Mouse (Mus musculus): ENCODE data around the gene Prdm16. TPM values are rescaled to one million over a fixed set of nuclear protein-coding genes. Genes with fewer than 3 reads are reported as not detected.

The Prdm16 gene
- total RNA-seq, 2 experiments from 2014 or later = 12.9 to 13.4 TPM

- no peak for DNase-seq (ENCODE audit: low spot score)
- intact Hi-C loops (cut with DNase I) = no loop called here
Observed at GRCm38 (mm10) chr4:154640443-154641295, 4.0 kb upstream of the Prdm16 start.

GRCm38 (mm10) chr4:154639591-154640442 is 3.1 kb upstream of the Prdm16 start:
- intact Hi-C loops (cut with DNase I) = loop anchor here (5.0 kb wide), 2 partner anchors 143 to 308 kb away; no protein-coding TSS in a partner anchor
- DNase-seq (ENCODE audit: low spot score) = no peak

GRCm38 (mm10) chr4:154639126-154639525 is 2.5 kb upstream of the Prdm16 start:
- intact Hi-C loops (cut with DNase I) = loop anchor here (5.0 kb wide), 2 partner anchors 142 to 307 kb away; no protein-coding TSS in a partner anchor

GRCm38 (mm10) chr4:154638320-154638886 is 1.7 kb upstream of the Prdm16 start:
- DNase-seq (ENCODE audit: low spot score) = no peak
- intact Hi-C loops (cut with DNase I) = loop anchor here (5.0 kb wide), 2 partner anchors 141 to 306 kb away; no protein-coding TSS in a partner anchor

More at GRCm38 (mm10) chr4:154639126-154639525, 2.5 kb upstream of the Prdm16 start:
- DNase-seq (ENCODE audit: low spot score) = no peak

- DNase-seq (ENCODE audit: low spot score) = no peak
- intact Hi-C loops (cut with DNase I) = loop anchor here (2.0 to 5.0 kb wide), 3 partner anchors 140 to 305 kb away; no protein-coding TSS in a partner anchor
Observed at GRCm38 (mm10) chr4:154637468-154638319, 1.0 kb upstream of the Prdm16 start.

GRCm38 (mm10) chr4:154636053-154636433 is 630 bp downstream of the Prdm16 start:
- no peak for DNase-seq (ENCODE audit: low spot score)
- intact Hi-C loops (cut with DNase I) = loop anchor here (2.0 to 5.0 kb wide), 3 partner anchors 139 to 304 kb away; no protein-coding TSS in a partner anchor

- no peak for DNase-seq (ENCODE audit: low spot score)
- intact Hi-C loops (cut with DNase I) = loop anchor here (2.0 to 5.0 kb wide), 3 partner anchors 138 to 303 kb away; no protein-coding TSS in a partner anchor
Observed at GRCm38 (mm10) chr4:154635241-154636052, 1.2 kb downstream of the Prdm16 start.

- no peak for DNase-seq (ENCODE audit: low spot score)
- intact Hi-C loops (cut with DNase I) = loop anchor here (5.0 kb wide), 3 partner anchors 92 to 302 kb away; no protein-coding TSS in a partner anchor
Observed at GRCm38 (mm10) chr4:154634470-154635240, 2.0 kb downstream of the Prdm16 start.

GRCm38 (mm10) chr4:154634001-154634400 is 2.7 kb downstream of the Prdm16 start:
- intact Hi-C loops (cut with DNase I) = loop anchor here (5.0 kb wide), 1 partner anchor 92 kb away; no protein-coding TSS in a partner anchor
- no peak for DNase-seq (ENCODE audit: low spot score)

GRCm38 (mm10) chr4:154632800-154633764 is 3.6 kb downstream of the Prdm16 start:
- no peak for DNase-seq (ENCODE audit: low spot score)
- intact Hi-C loops (cut with DNase I) = loop anchor here (5.0 kb wide), 1 partner anchor 91 kb away; no protein-coding TSS in a partner anchor

- intact Hi-C loops (cut with DNase I) = loop anchor here (5.0 kb wide), 1 partner anchor 88 kb away; no protein-coding TSS in a partner anchor
- no peak for DNase-seq (ENCODE audit: low spot score)
Observed at GRCm38 (mm10) chr4:154630763-154631162, 5.9 kb downstream of the Prdm16 start.

GRCm38 (mm10) chr4:154627419-154628142 is 9.1 kb downstream of the Prdm16 start:
- intact Hi-C loops (cut with DNase I) = no loop called here
- no peak for DNase-seq (ENCODE audit: low spot score)

- no peak for DNase-seq (ENCODE audit: low spot score)
- intact Hi-C loops (cut with DNase I) = no loop called here
Observed at GRCm38 (mm10) chr4:154626282-154626681, 10.4 kb downstream of the Prdm16 start.

GRCm38 (mm10) chr4:154625710-154626109 is 11.0 kb downstream of the Prdm16 start:
- intact Hi-C loops (cut with DNase I) = no loop called here
- DNase-seq (ENCODE audit: low spot score) = no peak

GRCm38 (mm10) chr4:154623241-154623640 is 13.4 kb downstream of the Prdm16 start:
- intact Hi-C loops (cut with DNase I) = no loop called here
- DNase-seq (ENCODE audit: low spot score) = no peak

Data from heart, postnatal 25 days (tissue).